Mouse (Mus musculus): ENCODE results near the gene Mkrn1.
"Not testable (repeated sequence)": the region's sequence is repeated elsewhere in the genome, so short reads cannot be mapped to it uniquely, and the experiment has no call there.

Gene Mkrn1

DNA sequence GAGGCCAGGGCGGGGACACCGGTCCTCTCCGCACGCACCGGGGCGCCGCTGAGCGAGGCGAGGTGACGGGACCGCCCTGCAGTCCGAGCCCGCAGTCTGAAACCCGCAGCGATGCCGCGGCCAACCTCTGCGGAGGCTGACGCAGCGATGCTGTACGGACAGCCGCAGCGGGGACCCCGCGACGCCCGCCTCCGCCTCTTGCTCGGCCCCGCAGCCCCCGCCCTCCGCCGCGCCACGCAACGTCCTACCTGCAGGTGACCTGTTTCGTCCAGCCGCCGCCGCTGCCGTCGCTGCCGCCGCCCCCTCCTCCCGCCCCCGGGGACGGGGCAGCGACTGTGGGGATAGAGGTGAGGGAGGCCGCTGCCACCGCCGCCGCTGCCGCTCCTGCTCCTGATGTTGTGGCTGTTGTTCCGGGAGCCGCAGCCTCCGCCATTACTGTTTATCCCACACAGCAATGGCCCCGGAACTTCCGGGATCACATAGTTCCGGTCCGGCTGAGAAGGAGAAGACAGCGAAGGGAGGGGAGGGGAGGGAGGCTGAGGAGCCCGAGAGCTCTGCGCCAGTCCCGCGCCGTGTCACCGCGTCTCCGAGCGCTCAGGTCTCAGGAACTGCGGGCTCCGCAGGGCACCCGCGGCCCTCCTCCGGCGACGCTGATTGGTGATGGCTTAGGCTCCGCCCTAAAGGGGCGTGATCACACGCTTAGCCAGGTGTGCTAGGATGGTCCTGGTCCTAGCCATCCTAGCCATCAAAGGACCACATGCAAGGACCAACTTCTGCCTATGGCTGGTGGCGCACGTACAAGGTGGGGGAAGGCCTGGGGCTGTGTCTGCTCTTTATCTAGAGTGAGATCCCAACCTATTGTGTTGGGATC is at the start of gene Mkrn1:
Gene Mkrn1 (minus strand): TSS at position 612 of the 871 bp plus-strand sequence.
- peak; percentile 83 to 86 for DNase-seq

DNA sequence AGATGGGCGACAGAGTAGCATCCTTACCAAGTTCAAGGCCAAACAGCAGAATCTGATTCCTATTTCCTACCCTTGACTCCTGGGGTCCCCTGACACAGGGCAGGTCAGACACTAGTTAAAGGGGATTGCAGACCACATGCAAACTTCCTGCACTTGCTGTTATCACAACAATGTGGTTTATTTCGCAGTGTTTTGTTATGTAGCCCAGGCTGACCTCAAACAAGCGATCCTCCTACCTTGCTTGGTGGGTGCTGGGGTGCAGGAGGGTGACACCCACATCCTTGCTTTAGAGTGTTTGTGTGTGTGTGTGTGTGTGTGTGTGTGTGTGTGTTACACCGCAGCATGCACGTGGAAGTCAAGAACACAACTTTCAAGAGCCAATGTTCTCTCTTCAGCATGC is 49.2 kb upstream of the Mkrn1 start:
- DNase-seq = no peak

DNA sequence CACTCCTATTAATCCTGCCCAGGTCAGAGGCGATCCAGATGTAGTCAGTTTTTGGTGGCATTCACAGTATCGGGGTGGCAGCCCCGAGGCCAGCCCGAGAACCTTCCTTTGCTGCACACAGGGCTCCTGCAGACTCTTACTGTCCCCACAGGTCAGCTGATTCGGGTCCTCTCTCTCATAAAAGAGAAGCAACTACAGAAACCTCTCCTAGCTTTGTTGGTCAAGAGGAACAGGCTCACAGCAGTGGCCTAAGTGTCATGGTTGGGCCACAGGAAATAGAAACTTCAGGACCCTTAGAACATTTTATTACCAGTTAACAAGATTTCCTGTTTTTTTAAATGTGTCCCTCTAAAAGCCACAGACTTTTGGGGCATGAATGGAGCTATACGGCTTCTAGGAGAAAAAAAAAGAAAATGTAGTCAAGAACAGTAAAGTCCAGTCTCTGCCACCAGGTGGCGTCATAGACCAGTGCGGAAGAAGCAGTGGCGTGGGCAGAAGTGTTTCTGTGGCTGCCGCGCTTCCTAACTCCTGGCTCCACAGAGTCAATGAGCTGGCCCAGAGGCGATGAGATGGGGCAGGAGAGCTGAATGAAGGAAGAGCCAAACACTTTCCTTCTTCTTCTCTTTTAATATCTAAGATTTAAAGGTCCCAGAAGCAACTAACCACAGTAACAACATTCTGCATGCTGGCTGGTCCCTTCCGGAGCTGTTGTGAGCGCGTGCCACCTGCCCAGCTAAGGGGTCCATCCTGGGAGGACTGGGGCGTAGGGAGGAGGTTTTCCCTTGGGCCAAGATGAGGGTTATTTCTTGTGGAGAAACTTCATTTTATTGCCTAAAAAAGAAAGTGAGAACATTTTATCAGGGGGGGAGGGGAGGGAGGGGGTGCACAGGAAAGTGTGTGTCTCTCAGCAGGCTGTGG is 42.6 kb upstream of the Mkrn1 start:
- DNase-seq = peak; percentile 56 to 79

DNA sequence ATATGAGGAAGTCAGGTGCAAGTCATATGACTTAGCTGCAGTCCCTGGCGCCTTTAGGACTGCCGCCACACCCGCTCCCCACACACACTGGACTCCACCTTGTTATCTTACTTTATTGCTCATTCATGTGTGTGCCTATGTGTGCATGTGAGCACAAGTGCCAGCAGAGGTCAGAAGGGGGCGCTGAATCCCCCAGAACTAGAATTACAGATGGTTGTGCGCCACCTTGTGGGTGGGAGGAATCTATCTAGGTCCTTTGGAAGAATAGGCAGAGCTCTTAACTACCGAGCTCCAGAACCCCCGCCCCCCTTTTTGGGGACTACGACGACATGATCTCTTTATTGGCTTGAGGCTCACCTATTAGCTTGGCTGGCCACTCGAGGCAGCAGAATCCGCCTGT is 39.8 kb upstream of the Mkrn1 start:
- no peak for DNase-seq

DNA sequence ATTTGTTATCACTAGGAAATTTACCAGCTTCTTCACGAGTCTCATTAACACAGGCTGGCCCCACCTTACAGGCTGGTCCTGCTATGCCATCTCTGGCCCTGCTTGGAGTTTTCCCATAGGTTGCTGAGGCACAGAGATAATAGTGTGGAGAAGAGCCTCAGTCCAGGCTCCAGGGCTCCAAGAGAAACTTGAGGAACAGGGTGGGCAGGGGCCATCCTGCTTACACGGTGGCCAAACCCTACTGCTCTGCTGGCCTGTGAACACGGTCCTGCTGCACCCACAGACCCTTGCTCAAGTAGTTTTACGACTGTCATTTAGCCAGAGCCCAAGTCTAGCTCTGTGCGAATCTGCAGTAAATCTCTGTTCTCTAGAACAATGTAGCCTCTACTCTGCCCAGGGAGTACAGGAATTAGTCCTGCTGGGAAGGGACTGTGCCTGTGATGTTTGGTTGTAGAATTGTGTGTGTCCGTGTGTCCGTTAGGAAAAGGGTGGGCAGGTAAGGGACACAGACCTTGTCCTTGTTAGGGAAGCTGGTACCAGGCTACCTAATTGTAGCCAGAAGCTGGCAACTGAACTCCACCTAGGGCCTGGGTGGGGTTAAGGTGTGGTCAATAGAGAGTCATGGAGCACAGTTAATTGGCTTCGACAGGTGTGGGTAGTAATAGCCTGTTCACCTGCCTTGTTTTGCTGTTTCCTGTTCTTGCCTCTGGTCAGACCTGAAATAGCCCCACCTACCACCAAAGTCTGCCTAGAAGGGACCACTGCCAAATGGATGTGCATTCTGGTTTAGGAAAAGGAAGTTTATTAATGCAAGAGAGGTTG is 35.3 kb upstream of the Mkrn1 start:
- no peak for DNase-seq

DNA sequence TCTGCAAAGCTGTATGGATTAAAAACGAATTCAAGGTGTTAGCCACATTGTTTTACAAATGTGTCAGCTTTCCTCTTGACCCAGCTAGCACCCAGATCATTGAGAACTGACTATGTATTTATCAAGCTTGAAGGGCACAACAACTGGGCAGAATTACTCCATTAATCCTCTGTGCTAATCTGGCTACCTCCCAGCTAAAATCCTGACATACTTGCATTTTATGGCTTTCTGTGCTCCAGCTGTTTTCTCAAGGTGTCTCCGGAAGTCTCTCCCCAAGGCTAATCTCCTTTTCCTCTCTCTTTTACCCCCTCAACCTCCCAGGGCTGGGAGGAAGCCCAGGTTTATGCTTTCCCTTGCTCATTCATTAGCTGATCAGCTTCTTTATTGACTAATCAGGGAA is 34.4 kb upstream of the Mkrn1 start:
- no peak for DNase-seq

DNA sequence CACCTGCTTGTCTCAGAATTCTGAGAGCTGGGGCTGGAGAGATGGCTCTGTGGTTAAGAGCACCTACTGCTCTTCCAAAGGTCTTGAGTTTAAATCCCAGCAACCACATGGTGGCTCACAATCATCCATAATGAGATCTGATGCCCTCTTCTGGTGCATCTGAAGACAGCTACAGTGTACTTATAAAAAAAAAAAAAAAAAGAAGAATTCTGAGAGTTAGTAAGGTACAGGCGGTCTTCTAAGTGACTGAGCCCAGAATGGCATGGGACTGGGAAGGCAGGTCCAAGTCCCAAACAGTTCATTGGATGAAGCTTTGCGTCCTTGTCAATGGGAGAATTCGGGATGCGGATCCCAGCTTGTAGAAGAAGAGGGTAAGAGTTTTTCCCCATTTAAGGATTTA is 33.3 kb upstream of the Mkrn1 start:
- DNase-seq = no peak

DNA sequence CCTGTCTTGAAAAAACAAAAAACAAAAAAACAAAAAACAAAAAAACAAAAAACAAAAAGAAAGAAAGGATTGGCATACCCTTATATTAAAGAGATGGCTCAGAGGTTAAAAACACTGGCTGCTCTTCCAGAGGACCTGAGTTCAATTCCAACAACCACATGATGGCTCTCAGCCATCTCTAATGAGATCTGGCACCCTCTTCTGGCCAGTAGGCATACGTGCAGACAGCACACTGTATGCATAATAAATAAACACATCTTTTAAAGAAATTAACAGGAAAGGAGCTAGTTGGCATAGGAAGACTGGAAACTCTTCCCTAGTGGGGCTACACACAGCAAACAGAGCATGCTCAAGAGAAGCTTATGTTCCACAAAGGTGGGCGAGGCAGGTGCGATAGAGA is 30.8 kb upstream of the Mkrn1 start:
- DNase-seq = no peak

DNA sequence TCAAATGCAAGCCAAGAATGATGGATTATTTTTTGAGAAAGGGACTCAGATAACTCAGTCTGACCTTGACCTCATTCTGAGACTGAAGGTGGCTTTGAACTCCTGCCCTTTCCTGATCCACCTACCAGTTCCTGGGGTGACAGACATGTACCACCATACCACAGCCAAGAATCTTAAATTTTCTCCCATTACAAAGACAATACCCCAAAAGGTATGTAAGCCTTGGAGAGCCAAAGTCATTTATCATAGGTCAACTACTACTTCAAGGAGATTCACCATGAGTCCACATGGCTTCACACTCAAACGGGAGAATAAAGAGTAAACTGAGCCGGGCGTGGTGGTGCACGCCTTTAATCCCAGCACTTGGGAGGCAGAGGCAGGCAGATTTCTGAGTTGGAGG is 30.3 kb upstream of the Mkrn1 start:
- no peak for DNase-seq

DNA sequence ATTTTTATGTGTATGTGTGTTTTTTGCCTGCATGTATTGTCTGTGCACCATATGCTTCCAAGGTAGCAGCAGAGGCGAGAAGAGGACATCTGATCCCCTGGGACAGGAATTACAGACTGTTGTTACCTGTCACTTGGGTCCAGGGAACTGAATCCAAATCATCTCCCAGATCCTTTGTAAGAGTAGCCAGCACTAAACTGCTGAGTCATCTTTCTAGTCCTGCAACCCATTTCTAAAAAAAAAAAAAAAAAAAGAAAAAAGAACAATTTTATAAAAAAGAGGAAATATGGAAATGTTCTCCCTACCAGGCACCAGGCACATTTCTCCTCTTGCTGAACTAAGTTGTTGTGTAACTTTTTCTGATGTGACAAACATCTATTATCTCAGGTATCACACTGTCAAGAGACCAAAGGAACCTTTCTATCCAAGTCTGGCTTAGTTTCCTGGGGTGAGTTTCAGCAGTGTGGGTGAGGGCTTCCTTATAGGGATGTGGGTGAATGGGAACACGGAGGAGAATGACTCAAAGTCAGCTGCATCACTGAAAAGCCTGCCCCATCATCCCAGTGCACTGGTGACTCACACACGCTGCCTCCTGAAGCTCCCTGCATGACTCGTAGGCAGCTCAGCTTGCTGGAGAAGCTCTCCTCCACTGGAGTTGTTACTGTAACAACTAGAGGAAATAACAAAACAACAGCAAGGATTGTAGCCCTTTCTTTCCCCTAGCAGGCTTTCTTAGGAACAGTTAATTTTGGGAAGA is 27.3 kb upstream of the Mkrn1 start:
- no peak for DNase-seq

DNA sequence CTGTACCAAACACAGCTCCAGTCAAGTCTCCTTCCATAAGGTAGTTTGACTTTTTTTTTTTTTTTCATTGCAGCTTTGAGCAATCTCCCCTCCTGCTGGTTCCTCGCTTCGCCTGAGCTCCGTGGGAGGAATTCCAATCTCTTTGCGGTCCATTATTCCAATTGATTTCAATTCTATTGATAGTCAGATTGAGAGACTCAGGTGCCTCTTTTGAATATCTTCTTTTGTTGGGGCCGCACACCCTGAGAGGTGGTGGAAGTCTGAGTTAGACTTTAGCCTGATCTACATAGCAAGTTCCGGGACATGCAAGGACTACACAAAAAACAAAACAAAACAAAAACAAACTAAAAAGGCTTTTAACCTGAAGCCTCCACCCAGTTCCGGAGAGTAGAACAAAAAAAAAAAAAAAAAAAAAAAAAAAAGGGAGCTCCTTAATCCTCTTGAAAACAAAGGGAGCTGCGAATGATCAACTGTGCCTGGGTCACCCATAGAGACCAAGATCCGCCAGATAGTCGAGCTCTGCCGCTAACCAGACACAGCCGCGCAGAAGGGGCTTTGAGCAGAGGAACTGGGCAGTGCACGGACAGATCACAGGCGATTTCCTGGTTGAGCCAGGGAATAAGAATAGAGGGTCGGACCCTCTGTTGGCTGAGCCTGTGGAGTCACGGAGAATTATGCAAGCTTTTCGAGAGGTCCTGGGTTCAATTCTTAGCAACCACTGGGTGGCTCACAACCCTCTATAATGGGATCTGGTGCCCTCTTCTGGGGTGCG is 25.7 kb upstream of the Mkrn1 start:
- DNase-seq = no peak

DNA sequence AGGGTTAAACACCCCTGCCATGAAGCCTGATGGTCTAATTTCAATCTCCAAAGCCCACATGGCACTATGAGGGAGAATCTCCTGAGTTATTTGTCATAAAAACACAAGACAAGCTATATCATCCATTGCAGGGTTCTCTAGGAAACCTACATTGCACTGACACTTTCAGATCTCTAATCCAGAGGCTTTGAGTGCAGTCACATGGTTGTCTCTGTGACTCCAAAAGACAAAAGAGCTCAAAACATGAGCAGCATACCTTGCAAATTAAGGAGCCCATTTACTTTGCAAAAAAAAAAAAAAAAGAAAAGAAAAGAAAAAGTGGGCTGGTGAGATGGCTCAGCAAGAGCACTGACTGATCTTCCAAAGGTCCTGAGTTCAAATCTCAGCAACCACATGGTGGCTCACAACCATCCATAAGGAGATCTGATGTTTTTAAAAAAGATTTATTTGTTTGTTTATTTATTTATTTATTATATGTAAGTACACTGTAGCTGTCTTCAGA is 22.6 kb upstream of the Mkrn1 start:
- no peak for DNase-seq

DNA sequence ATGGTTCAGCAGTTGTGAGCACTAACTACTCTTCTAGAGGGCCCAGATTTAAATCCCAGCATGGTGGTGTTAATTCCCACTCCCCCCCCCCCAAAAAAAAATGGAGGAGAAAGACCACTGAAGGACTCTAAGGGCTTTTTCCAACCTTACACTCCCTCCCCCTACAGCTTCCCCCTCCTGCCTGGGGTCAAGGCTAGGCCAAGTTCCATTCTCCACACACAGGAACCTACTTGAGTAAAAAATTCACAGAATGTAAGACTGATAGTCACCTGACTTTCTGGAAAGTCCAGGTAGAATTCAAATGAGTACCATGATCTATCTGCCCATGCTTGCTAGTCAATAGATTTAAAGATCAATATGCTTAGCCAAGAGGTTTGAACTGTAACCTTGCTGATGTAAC is 19.9 kb upstream of the Mkrn1 start:
- DNase-seq = no peak

DNA sequence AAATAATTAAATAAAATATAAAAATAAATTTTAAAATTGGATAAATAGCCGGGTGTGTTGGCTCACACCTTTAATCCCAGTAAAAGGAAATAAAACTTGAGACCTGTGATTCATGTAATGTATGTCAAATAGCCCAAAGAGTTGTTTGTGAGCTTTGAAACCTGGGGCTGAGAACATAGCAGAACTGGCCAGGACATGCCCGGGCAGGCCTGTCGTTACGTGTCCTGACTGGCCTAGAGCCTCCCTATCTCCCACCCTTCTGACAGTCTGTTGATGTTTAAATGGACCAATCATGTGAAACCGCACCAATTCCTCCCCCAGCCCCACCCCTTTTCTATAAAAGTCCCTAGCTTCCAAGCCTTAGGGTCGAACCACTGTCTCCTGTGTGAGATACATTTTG is 17.3 kb upstream of the Mkrn1 start:
- DNase-seq = not testable (repeated sequence)

DNA sequence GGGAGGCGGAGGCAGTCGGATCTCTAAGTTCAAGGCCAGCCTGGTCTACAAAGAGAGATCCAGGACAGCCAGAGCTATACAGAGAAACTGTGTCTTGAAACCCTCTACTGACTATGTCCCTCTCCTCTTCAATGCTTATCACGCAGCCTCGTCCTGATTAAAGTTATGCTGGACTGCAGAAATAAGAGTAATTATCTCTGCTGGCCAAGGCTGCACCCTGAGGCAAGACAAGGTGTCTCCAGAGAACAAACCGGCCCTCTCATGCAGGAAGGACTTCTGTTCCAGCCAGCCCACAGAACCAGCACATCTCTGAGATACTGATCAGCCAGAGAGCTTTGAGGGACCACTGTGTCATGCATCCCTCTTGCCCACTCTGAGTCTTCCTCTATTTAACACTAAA is 15.6 kb upstream of the Mkrn1 start:
- DNase-seq = no peak

DNA sequence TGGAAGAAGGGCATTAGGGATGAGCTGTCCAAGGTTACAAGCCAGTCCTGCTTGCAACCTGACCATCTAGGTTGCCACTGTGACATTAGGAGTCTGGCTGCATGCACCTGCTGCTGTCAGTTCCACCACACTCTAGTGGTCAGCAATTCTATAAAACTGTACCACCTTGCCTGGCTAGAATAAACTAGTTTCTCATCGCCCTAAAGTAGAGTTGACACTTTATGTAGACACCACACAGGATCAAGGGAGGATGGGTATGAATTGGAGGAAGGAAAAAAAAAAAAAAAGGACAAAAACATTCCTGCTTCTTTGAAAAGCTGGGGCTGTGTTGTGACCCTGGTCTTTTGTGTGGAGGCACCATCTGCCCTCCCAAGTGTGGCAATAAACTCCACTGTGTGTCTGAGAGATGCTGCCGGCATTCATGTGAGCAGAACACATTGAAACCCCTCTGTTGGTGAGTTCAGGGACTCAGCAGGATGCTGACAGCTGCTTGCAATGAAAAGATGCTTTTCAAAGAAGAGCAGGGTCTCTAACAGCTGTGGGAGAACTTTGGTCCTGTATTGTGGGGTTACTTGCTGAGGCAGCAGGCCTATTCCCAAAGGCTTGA is 14.7 kb upstream of the Mkrn1 start:
- no peak for DNase-seq

DNA sequence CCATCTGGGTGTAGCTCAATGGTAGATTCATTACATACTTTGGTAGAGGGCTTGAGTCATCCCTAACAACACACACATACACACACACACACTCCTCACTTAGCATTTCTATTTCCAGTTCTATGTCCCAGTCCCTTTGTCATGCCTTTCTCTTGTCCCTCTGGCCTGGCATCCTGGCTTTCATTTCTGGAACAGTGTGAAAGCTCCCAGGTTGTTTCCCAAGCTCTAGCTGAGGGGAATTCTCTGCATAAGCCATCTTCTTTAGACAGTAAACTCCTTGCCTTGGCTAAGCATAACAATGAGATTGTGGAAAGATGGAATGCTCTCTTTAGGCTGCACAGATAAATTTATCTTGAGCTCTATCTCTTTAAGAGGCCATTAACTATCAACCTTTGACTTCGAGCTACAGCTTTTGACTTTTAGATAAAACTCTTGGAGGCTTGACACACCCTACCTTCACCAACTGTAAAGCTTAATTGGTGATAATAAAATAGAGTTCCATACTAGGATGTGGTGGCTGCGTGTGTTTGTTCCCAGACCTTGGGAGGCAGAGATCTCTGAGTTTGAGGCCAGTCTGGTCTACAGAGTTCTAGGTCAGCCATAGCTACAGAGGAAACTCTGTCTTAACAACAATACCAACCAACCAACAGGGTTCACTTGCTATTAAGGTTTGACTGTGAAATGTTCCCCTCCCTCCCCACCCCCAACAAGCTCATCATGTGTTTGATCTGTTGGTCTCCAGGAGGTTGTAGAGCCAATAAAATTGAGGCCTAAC is 14.0 kb upstream of the Mkrn1 start:
- DNase-seq = no peak

DNA sequence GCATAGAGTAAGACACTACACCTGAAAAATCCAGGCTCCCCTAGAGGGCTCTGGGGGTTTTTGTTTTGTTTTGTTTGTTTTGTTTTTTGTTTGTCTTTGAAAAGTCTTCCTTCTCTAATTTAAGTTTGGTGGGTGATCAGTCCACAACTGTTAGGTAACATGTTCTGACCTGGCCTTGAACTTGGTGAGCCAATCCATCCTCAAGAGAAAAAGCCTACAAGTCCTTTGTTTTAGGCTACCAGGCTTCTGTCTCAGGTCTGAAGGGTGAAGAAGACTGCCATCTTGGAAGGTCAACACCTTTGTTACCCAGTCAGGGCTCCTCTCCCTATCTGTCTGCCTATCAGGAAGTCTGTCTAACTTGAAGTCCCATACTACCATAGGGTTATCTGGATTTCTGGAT is 13.4 kb upstream of the Mkrn1 start:
- no peak for DNase-seq

DNA sequence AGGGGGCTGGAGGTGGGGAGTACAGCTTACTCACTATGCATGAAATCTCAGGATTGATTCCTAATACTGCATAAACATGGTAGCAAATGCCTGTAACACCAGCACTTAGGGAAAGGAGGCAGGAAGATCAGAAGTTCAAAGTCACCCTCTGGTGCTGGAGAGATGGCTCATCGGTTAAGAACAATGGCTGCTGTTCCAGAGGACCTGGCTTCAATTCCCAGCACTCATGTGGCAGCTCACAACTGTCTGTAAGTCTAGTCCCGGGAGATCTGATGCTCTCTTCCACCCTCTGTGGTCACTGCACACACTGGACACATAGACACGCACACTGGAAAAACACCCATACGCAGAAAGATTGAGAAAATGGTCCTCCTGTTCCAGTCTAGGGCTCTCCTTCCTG is 12.9 kb upstream of the Mkrn1 start:
- DNase-seq = no peak

DNA sequence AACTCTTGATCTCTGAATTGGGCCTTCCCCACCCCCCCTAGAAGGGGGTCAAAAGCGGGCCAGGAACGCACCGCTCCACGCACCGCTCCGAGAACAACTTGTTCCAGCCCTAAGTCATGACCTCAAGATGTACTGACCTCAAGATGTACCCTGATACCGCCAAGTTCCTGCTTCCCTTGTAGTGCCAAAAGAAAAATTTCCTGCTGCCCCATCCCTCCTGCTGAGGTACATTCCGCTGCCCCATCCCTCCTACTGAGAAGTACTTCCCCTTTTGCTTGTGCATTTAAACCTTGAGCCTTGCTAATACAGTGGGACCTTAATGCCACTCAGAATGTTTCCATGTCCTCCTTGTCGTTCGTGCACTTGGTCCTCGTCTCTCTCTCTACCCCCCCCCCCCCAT is 10.5 kb upstream of the Mkrn1 start:
- no peak for DNase-seq

All from lung, adult 18-20 months (tissue).